Mouse (Mus musculus): ENCODE measurements around the gene Mib2. TPM values are rescaled to one million over a fixed set of nuclear protein-coding genes. Genes with fewer than 3 reads are reported as not detected.

The Mib2 gene
- total and polyA plus RNA-seq, 3 experiments: 19.0 to 66.5 (median 23.6) TPM

- no peak for TF ChIP-seq IRF4 (IDR thresholded peaks at IDR 0.05; ENCODE audit: low read depth, low read length)
- no peak for TF ChIP-seq SMC3 (IDR thresholded peaks at IDR 0.05; ENCODE audit: low read depth, low read length)
- TF ChIP-seq MXI1 (IDR thresholded peaks at IDR 0.05; ENCODE audit: low read depth, low read length): no peak
- no peak for TF ChIP-seq BHLHE40 (IDR thresholded peaks at IDR 0.05; ENCODE audit: low read depth, low read length)
- TF ChIP-seq ETS1 (conservative IDR thresholded peaks at IDR 0.05; ENCODE audit: low read depth, low read length): no peak
- TF ChIP-seq ZKSCAN1 (IDR thresholded peaks at IDR 0.05; ENCODE audit: borderline replicate concordance, low read depth, low read length): no peak
- no peak for TF ChIP-seq ZC3H11A (IDR thresholded peaks at IDR 0.05; ENCODE audit: low read depth, low read length)
- TF ChIP-seq CHD2 (IDR thresholded peaks at IDR 0.05; ENCODE audit: low read length): no peak
- no peak for TF ChIP-seq NRF1 (IDR thresholded peaks at IDR 0.05; ENCODE audit: low read depth, low read length)
- no peak for TF ChIP-seq JUND (conservative IDR thresholded peaks at IDR 0.05; ENCODE audit: low read depth, low read length)
- TF ChIP-seq CHD1 (IDR thresholded peaks at IDR 0.05; ENCODE audit: low read depth, low read length): no peak
- no peak for TF ChIP-seq MAZ (IDR thresholded peaks at IDR 0.05; ENCODE audit: low read depth, low read length)
- Histone ChIP-seq H3K4me1 (ENCODE audit: control insufficient read depth in 1 of 2, insufficient read depth in 2 of 2) (no peaks in the 10 kb centered on the region), H3K36me3 (replicated peaks in 1 of 2; ENCODE audit: control insufficient read depth in 1 of 2, insufficient read depth in 1 of 2, low read length in 1 of 2) (peaks cover 76 to 90% of the 10 kb centered on the region in 2 experiments), H3K9me3 (replicated peaks; ENCODE audit: low read length) (no peaks in the 10 kb centered on the region), H3K79me2 (replicated peaks; ENCODE audit: control insufficient read depth, extremely low read depth, insufficient read depth, poor library complexity, severe bottlenecking) (0 out of 2 replicates have a peak, but pooled peaks cover 5% of the 10 kb centered on the region), H3K27me3 (replicated peaks) (no peaks in the 10 kb centered on the region), H3K27ac (ENCODE audit: insufficient read depth, low read depth) (no peak overlapping the region), H3K9ac (ENCODE audit: insufficient read depth, low read depth) (no peak overlapping the region), H3K4me2 (ENCODE audit: insufficient read depth, low read depth, poor library complexity, severe bottlenecking) (no peak overlapping the region), H3K4me3 (replicated peaks in 1 of 3; ENCODE audit: low read depth in 2 of 3, low read length in 2 of 3, poor library complexity in 1 of 3) (no peak overlapping the region)
- dilution Hi-C loops (cut with MboI; ENCODE audit: extremely low pct_ligation_motif_present, extremely low pct_unique_long_range_greater_than_20kb, low sequenced_read_pairs): no loop called here
- in situ Hi-C loops (cut with MboI; ENCODE audit: low pct_ligation_motif_present, low pct_unique_long_range_greater_than_20kb, low sequenced_read_pairs): no loop called here
- no peak for DNase-seq (ENCODE audit: extremely low read depth)
Observed at GRCm38 (mm10) chr4:155635766-155636499, 33.1 kb downstream of the Mib2 start.

GRCm38 (mm10) chr4:155630267-155630666, 38.7 kb downstream of the Mib2 start:
- no peak overlapping the region for H3K4me2 ChIP-seq (ENCODE audit: insufficient read depth, low read depth, poor library complexity, severe bottlenecking)
- H3K4me3 ChIP-seq (replicated peaks in 1 of 3; ENCODE audit: low read depth in 2 of 3, low read length in 2 of 3, poor library complexity in 1 of 3): no peak overlapping the region
- peaks cover 11% of the 10 kb centered on the region for H3K79me2 ChIP-seq (replicated peaks; ENCODE audit: control insufficient read depth, extremely low read depth, insufficient read depth, poor library complexity, severe bottlenecking)
- H3K9ac ChIP-seq (ENCODE audit: insufficient read depth, low read depth): no peak overlapping the region
- H3K36me3 ChIP-seq (replicated peaks in 1 of 2; ENCODE audit: control insufficient read depth in 1 of 2, insufficient read depth in 1 of 2, low read length in 1 of 2): peaks cover 64 to 76% of the 10 kb centered on the region in 2 experiments
- H3K9me3 ChIP-seq (replicated peaks; ENCODE audit: low read length): no peaks in the 10 kb centered on the region
- TF ChIP-seq IRF4 (IDR thresholded peaks at IDR 0.05; ENCODE audit: low read depth, low read length): no peak
- no peak for TF ChIP-seq POLR2A (IDR thresholded peaks at IDR 0.05; ENCODE audit: low read depth, low read length)
- no peak for TF ChIP-seq ZMIZ1 (IDR thresholded peaks at IDR 0.05; ENCODE audit: low read depth, low read length)
- no peak for TF ChIP-seq BHLHE40 (IDR thresholded peaks at IDR 0.05; ENCODE audit: low read depth, low read length)
- TF ChIP-seq PAX5 (IDR thresholded peaks at IDR 0.05; ENCODE audit: low read length): no peak
- TF ChIP-seq MXI1 (IDR thresholded peaks at IDR 0.05; ENCODE audit: low read depth, low read length): no peak
- no peak for TF ChIP-seq POLR2AphosphoS2 (IDR thresholded peaks at IDR 0.05; ENCODE audit: low read depth, low read length)
- no peak for TF ChIP-seq MEF2A (IDR thresholded peaks at IDR 0.05; ENCODE audit: borderline replicate concordance, low read depth, low read length)
- peaks cover 0 to 6% of the 10 kb centered on the region in 2 experiments; a peak in 2 of 4 replicates for H3K4me1 ChIP-seq (ENCODE audit: control insufficient read depth in 1 of 2, insufficient read depth in 2 of 2)
- H3K27me3 ChIP-seq (replicated peaks): no peaks in the 10 kb centered on the region
- in situ Hi-C loops (cut with MboI; ENCODE audit: low pct_ligation_motif_present, low pct_unique_long_range_greater_than_20kb, low sequenced_read_pairs): no loop called here
- dilution Hi-C loops (cut with MboI; ENCODE audit: extremely low pct_ligation_motif_present, extremely low pct_unique_long_range_greater_than_20kb, low sequenced_read_pairs): no loop called here
- no peak overlapping the region for H3K27ac ChIP-seq (ENCODE audit: insufficient read depth, low read depth)
- no peak for DNase-seq (ENCODE audit: extremely low read depth)

Measured in CH12.LX (cell line).